Mouse (Mus musculus) cerebellum, adult (tissue): ENCODE results near the gene Ets1.
A peak's percentile ranks its signal among the peaks of the same experiment; 100 is the strongest.

Experiments
- ATAC-seq: cut with Nextera tagmentation; 2 replicates; pipeline ENCODE4 v1.9.2; 2017; ENCODE audit warnings: mild to moderate bottlenecking, moderate library complexity, mixed read lengths; ENCODE audit not compliant: insufficient number of reproducible peaks, low FRiP score, low TSS enrichment

The Ets1 gene

DNA sequence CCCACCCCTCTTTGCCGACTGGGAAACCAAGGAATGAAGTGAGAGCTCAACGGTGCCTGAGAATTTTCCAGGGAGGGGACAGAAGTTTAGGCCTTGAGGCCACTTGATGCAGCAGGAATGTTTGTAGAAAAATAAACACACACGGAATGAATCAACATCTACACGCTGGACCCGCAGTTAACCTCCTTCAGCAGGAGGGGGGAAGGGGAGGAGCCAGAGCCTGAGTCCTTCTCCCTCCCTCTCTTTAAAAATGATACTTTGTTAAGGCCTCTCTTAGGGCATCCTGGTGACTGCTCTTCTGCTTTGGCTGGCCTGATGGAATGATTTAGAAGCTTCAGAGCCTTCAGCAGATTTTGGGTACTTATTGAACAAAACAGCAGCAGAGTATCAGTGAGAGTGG is 73.3 kb downstream of the Ets1 start:
- ATAC-seq, result no peak

DNA sequence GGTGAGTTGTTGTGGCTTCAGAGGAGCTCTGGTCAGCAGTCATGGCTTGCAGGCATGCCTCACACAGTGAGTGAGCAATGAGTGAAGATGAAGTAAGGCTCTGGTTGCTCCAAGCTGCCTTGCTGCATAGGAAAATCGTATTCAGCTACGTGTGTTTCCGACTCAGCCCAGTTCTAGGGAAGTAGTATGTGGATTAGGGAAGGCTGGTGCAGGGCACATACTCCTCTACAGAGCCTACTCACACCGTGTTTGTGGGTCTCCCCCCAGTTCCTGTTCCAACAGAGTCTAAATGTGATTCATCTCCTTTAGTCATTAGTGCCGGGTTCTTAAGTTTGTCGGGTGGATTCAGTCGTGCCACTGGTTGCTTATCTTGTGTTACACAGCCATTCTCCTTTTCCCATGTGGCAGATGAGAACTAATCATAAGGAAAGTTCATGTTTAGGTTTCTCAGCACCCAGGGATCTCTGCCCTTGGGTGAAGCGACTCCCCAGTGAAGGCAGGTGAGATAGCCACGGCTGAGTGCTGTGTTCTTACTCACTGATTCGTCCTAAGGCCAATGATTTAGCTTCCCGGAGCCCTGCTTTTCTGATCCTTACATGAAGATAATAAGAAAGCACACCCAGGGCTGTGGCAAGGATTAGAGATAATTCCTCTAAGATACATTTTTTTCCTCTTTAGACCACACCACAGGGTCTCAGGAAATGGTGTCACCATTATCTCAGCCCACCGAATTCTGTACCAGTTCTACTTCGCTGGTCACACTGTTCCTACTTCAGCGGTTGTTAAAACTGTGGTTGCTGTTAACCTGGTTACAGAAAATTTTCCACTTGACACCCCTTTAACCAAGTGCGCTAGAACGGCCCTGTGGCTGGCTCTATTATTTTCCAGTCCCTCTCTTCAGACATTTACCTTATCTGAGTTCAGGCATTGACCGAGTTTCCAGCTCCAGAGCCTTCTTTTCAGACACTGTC is 74.0 kb downstream of the Ets1 start:
- ATAC-seq, result no peak

DNA sequence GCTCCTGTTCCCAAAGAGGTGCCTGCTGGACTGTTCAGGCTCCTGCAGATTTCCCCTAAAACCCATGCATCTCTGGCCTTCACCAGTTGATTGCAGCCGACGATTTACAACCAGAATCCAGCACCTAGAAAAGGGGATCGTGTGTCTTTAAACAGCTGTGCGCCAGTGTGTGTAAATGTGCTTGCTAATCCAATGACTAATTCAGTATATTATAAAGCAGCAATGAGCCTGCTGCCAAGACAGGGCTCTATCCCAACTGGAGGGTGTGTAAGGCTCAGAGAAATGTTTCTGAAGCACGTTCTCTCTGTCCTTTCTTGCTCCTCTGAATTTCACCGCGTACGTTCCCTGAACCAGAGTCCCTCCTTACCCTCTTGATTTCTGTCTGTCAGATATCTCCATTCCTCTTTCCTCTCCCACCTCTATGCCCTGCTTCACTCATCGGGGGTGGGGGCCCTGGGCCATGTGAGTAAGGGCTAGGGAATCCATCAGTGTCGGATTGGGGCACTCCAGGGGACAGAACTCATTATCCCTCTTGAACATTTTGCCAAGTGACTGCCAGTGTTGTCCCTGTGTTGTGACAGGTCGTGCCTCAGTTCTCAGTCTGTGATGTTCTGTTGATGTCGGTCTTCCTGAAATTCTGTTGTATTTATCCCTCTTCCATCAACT is 75.1 kb downstream of the Ets1 start:
- no peak for ATAC-seq

DNA sequence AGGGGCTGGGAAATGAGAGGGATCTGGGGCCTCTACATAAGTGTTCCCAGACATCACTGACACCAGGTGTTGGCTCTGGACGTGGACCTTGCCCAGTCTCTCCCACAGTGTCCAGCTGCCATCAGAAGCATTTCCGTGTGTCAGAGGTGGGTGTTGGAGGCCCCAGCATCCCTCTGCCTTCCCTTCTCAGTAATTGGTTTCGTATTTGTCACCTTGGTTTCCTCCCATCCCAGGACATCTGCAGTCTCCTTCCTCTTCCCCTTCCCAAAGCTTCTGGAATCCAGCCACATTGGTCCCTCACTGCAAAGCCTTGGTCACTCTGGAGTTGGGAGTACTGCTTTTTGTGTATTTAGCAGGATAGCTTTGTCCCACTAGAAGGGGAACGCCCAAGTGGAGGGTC is 75.7 kb downstream of the Ets1 start:
- no peak for ATAC-seq

DNA sequence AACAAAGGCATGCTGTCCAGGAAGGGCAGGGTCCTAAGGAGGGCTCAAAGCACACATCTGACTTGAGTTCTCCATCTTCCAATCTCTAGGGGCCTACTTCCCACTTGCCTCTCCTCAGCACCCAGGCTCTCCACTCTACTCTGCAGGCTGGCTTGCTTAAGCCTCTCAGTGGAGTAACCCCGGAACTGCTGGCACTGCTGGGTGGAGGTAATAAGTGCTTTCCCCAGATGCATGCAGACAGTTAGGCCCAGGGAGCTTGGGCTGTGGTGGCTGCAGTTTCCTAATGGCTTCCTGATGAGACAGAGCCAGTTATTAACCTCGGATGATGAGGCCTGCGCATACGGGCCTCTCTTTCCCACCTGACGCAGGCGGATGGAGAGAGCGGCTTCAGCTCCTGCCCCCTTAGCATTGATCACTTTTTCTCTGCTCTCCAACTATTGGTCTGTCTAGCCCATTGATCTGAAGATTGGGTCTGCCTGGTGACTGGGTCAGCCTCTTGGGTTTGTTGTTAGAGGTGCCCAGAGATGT is 76.4 kb downstream of the Ets1 start:
- no peak for ATAC-seq

DNA sequence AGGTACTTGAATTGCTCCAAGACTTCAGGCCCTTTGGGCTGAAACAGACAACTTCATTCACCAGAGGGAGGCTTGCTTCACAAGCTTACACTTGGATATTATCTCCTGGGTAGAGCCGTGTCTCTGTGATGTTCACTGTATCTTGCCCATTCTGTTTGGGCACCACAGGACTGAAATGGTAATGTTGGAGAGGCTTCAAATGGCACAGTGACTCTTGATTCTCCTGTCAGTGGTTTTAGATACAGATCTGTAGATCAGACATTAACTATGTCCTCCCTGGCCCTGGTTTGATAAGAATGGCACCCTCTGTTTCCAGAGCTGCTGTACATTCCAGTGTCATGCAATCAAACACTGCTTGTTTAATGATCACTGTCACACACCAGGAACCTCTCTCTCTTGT is 77.1 kb downstream of the Ets1 start:
- ATAC-seq, result no peak

DNA sequence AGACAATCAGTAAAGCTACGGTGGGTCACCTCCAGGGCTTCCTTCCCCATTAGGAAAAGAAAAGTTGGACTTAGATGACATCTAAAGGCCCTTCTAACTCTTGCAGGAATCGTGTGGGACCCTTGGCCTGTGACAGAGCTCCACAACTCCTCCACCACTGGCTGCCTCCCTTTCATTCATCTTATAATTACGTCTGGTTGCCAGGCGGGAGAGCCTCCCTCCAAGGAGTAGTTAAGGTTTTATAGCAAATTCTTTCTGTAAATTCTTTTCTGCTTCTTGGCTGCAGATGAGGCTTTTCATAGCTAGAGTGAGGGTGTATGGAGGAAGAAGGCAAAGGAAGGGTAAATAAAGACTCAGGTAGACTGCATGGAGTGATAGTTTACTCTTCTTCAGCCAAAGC is 77.8 kb downstream of the Ets1 start:
- no peak for ATAC-seq

DNA sequence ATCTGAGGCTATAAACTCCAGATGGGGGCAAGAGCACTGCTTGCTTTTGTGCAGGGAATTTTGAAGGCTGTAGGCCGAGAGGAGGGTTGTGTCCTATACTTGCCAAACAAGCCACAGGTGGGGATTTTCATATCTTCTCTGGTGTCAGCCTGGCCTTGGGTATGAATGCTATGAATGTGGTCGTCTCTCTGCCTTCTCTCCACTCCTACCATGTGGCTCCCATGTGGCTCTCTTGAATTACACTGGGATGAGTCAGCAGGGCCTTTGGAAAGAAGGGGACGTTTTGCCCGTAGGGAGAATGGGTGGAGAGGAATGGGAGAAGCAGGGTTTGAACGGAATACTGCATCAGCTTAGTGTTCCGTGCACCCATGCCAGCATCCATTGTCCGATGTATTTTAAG is 78.5 kb downstream of the Ets1 start:
- no peak for ATAC-seq

DNA sequence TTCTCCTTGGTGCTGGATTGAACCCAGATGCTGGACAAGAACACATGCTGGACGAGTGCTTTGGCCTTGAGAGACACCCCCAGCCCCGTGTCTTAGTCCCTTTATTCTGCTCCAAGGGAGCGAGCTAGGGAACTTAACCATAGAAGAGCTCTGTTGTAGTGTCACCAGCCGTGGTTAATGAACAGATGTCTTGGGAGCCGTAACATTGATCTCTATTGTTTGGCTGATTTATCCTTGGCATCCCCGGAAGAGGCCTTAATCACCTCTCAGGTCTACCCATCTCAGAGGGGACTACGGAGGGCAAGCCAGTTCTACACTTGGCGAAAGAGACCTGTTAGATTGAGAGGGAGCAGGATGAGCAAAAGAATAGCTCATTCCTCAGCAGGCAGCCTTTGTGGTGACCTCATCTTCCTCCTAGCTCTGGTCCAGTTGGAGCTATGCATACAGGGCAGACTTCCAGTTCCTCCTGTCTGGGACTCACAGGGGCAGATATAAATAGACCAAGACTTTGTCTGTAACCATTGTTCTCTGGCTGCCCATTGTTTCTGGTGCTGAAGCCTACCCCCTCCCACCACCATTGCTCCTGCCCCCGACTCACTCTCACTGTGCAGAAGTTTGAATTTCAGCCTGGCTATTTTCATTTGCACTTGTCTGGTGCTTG is 79.9 kb downstream of the Ets1 start:
- peak; percentile 80 for ATAC-seq

DNA sequence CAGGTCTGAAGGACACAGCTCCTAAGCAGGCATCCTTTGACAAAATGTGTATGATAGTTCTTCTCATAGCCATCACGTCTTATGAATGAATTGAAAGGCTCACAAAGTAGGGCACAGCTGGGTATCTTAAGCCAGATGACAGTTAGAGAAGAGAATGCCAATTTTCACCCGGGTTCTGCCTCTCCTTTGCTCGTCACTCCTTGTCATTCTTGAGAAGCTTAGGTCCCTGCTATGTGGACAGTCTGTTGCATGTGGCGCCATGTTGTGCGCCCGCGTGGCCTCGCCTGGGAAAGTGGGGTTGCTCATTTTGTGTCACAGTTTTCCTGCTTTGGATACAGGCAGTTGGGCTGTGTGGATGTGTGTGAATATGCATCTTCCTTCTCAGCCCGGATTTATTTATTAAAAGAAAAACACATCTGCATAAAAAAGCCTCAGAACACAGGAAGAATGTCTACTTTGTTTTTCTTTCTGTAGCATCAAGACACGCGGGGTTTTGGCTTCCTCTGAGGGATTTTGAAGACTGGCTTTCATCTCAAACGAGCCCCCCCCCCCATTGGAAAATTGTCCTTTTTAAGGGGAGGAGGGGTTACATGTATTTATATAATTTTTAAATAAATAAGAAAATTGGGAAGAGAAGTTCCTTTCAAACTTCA is 81.4 kb downstream of the Ets1 start:
- no peak for ATAC-seq

DNA sequence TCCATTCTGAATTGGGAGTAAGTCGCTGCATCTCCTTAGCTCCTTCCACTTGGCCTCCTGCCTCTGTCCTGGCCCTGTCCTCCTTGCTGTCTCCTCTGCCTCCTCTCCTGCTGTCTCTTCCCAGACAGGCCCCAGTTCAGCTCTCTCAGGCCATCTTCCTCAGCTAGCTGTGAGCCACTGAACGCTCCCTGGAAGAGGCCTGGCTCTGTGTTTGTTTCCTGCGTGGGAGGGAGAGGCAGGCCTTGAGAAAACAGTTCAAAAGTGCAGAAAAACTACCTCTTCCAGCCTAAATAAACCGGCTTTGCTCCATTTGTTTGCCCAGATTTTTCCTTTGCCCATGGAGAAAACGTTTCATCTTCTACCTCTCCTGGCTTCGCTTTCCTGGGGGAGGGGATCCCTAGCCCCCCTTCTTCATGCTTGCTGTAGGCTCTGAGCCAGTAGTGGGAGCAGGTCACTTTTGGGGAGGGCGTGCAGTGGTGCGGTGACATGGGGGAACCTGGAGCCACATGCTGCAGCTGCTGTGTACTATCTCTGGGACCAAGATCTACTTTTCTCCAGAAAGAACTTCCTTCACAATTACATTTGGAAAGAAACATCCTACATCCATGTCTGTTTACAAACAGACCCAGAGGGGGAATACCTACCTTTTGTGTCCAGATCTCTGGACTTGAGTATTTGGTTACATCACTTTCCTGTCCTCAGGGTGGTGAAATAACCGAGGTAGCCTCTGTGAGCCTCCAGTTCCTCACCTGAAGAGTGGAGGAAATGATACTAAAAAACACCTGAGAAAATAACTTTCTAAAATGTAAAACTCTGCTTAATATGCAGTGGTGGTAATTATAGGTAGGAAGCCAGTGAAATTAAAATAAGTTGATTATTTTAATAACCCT is 82.2 kb downstream of the Ets1 start:
- no peak for ATAC-seq

DNA sequence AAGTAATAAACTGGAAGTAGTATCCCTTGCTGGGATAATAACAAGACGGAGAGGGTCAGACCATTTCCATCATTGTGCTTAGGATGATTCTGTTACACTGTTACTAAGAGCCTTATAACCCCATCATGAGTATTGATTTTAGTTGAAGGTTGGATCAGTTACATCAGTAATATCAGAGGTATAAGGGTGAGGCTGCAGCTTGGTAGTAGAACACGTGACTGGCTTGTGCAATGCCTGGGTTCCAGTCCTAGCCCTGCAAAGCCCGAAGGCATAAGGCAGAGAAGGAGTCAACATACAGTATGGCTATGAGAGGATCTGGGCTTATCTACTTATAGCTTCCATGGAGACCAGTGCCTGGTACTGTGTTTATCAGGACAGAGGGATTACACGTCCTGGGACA is 82.8 kb downstream of the Ets1 start:
- ATAC-seq, result no peak

DNA sequence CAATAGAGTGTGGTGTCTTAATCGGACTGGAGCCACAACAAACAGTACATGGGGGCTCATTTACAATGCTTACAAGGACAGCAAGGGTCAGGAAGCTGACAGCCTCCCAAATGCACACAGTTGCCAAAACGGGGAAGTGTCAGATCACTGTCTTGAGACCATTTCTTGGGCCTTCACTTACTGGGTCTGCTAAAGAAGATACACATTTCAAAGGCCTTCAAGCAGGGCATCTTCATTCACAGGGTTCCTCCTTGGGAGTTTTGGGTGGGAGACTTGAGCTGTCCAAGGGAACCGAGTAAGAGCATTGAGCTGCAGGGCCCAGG is 83.9 kb downstream of the Ets1 start:
- ATAC-seq, result no peak

DNA sequence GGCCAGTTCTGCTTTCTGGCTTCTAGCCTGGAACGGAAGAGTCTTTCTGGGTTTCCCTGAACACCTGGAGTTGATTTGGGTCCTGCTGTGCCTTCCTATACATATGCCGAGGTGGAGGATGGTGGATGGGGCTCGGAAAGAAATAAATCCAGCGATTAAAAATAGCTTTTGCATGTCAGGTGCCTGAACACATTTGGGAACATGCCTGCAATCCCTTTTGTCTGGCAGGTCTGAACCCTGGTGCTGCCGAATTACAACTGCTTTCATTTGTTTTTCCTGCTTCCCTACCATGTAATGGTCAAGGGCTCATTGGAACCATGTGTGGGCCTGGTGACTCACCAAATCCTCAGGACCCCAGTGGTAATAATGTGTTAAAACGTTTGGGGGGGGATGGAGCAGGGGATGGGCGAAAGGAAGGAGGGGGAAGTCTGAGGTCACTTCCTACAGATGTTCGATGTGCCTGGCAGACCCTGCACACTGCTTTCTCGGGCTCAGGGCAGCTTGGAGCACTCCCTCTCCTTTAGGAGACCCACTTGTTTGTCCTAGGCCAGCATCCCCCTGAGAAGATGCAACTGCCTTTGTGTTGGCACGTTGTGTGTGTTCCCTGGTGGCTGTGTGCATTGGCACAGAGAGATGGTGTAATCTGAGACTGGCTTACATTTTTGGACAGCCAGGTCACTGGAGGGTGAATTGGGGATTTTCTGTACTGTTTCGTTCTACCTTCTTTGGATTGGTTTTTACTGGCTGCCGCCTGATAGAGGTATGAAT is 84.4 kb downstream of the Ets1 start:
- no peak for ATAC-seq

DNA sequence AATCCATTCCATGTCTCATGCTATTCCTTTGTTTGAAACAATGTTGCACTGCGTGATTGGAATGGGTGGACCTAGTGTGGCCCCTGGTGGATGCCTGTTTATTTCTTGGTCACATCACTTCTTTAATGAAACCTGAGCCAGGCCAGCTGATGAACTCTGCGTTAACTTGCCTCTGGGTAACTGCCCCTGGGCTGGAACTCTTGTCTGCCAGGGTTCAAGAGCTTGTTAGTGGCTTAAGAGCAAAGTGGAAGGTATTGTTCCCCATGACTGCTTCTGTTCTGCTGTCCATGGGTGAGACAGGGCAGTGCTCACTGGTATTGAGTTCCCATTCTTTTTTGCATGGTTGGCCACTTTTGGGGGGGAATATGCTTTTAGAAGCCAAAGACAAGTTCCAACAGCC is 85.1 kb downstream of the Ets1 start:
- ATAC-seq, result no peak

DNA sequence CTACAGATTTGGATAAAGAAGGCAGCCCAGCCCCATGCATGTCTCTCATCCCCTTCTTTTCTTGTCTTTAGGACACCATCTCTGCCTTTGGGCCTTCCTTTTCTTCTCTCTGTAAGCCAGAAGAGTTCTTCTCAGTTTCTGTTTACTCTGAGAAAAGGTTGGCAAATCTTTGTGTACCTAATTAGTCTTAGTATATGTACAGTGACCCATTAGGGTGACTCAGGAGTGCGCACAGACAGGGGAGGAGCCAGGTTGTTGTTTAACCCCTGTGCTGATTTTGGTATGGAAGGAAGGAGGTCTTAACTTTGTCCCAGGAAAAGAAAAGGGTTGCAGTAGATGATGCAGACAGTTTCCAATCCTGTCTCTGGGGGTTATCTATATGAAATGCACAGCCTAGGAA is 86.2 kb downstream of the Ets1 start:
- no peak for ATAC-seq

DNA sequence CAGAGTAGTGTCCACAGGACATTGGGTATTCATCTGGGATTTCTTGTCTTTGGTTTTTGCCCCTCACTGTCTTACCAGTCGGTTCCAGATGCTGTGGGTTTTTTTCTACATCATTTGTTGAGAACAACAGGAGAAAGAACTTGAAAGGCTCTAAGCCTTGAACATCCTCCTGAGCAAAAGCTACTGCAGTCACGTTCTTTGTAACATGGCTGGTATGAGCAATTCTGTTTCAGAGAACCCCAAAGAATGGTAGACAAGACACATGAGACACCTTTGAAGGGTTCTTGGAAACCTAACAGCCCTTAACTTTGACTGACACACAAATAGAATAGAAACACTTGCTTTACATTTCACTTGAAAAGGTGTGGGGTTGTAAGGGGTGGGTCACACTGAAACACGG is 86.9 kb downstream of the Ets1 start:
- no peak for ATAC-seq

DNA sequence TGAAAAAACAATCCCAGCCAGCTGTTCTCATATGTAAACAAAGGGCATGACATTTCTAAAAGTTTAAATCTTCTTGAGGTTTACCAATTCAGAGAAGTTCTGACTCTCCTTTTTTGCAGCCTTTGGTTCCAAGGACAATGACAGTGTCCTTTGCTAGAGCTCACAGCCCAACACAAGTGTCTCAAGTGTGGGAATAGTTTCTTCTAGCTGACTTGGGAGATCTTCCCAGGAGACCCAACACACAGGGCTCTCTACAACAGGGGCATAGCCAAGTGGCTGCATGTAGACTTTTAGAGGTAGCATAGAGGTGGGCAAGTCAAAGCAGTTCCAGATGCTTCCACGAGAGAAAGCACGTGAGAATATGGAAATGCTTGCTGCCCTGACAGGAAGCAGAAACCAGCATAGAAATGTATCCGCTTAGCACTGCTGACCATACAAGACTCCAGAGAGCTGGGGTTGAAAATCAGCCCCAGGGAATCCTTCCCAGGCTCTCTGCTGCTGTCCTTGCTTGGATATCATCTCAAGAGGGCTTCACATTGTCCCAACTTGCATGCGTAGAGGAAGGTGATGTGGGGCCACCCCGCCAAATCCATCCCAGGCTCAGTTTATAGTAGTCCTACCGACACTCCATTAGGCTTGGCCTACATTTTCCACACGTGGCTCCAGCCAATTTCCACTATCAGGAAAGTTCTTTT is 88.3 kb downstream of the Ets1 start:
- ATAC-seq, result no peak
